ENCODE assay signal across 12 mouse cellular contexts in genomic region chr8:125725037-125725820, GRCm38 (mm10). TPM values are rescaled to one million over a fixed set of nuclear protein-coding genes. Genes with fewer than 3 reads are reported as not detected.
DNase-seq lines count a peak whose midpoint lies in the region; ATAC-seq and TF ChIP-seq lines count a peak whose summit lies in the region.
"Had no signal": no experiment of that assay in that cellular context is flagged by ENCODE, and none has a peak within 500 bp of the region (broad histone marks: within the 10 kb centered on the region; RNA-seq: fewer than 3 reads in every experiment).

No protein-coding gene starts in this region.

- H3K4me3 ChIP-seq in liver, embryonic 16.5 days (ENCODE audit: low read depth, low read length) = no peak overlapping the region
- no peak overlapping the region for H3K4me3 ChIP-seq in thymus, adult 2 months (ENCODE audit: control insufficient read depth, insufficient read depth, low read length)
- H3K4me3 ChIP-seq in kidney, adult 2 months (ENCODE audit: insufficient read depth, low read depth, low read length) = no peak overlapping the region
- H3K4me3 ChIP-seq in hindbrain, embryonic 11.5 days (ENCODE audit: low read depth, low read length) = no peak overlapping the region
- H3K4me3 ChIP-seq: heart, adult 2 months; midbrain, embryonic 10.5 days had no signal

- H3K4me2 ChIP-seq in liver, embryonic 16.5 days (ENCODE audit: low read depth, low read length) = no peak overlapping the region
- H3K4me2 ChIP-seq in hindbrain, embryonic 11.5 days (replicated peaks; ENCODE audit: low read depth, low read length) = no peak overlapping the region

- DNase-seq in layer of hippocampus, adult 9-11 months = peak; percentile 29
- no peak for DNase-seq in layer of hippocampus, adult 9-10 months (ENCODE audit: low spot score)
- peak; percentile 23 for DNase-seq in R1 (ENCODE audit: low read depth, low spot score)
- DNase-seq in thymus, adult 2 months = peak; percentile 43
- no peak for DNase-seq in kidney, adult 2 months
- DNase-seq in cerebellum, postnatal 36 days = no peak
- no peak for DNase-seq in hindbrain, embryonic 11.5 days (ENCODE audit: low spot score)
- DNase-seq: kidney, adult 18-20 months had no signal

- 28% methylated on average over 6 of the region's 6 CpGs for WGBS in liver, embryonic 16.5 days (ENCODE audit: insufficient replicate concordance)
- WGBS in thymus, adult 2 months = 9% methylated on average over 6 of the region's 6 CpGs
- 77% methylated on average over 6 of the region's 6 CpGs for WGBS in kidney, adult 2 months
- WGBS in hindbrain, embryonic 11.5 days = 85% methylated on average over 6 of the region's 6 CpGs

- no peaks in the 10 kb centered on the region for H3K36me3 ChIP-seq in liver, embryonic 16.5 days (ENCODE audit: control insufficient read depth, insufficient read depth)
- H3K36me3 ChIP-seq in thymus, adult 2 months (ENCODE audit: control insufficient read depth, insufficient read depth, low read length) = no peaks in the 10 kb centered on the region
- H3K36me3 ChIP-seq in kidney, adult 2 months (ENCODE audit: control insufficient read depth, insufficient read depth, low read length) = no peaks in the 10 kb centered on the region
- no peaks in the 10 kb centered on the region for H3K36me3 ChIP-seq in hindbrain, embryonic 11.5 days (ENCODE audit: control insufficient read depth, insufficient read depth, low read length)
- H3K36me3 ChIP-seq: G1E; midbrain, embryonic 10.5 days had no signal

- H3K4me1 ChIP-seq in liver, embryonic 16.5 days (ENCODE audit: control insufficient read depth, low read depth, low read length) = peaks cover 5% of the 10 kb centered on the region; the same call in 1 of the 2 replicates
- peaks cover 16% of the 10 kb centered on the region for H3K4me1 ChIP-seq in thymus, adult 2 months (replicated peaks; ENCODE audit: control insufficient read depth, insufficient read depth, low read length)
- no peaks in the 10 kb centered on the region for H3K4me1 ChIP-seq in kidney, adult 2 months (ENCODE audit: control insufficient read depth, insufficient read depth, low read length)
- no peaks in the 10 kb centered on the region for H3K4me1 ChIP-seq in hindbrain, embryonic 11.5 days (replicated peaks; ENCODE audit: control insufficient read depth, insufficient read depth, low read length)

- ATAC-seq in liver, embryonic 16.5 days (ENCODE audit: low read depth) = peak; percentile 47
- ATAC-seq in hindbrain, embryonic 11.5 days (ENCODE audit: low FRiP score) = no peak

- TF ChIP-seq CTCF in thymus, adult 2 months (IDR thresholded peaks at IDR 0.05; ENCODE audit: borderline replicate concordance, control insufficient read depth, extremely low read depth, insufficient read depth, low read length, poor library complexity) = no peak
- no peak for TF ChIP-seq CTCF in kidney, adult 2 months (conservative IDR thresholded peaks at IDR 0.05; ENCODE audit: insufficient read depth, insufficient read length, low read depth, low read length)

- TF ChIP-seq POLR2A in thymus, adult 2 months (IDR thresholded peaks at IDR 0.05; ENCODE audit: control insufficient read depth, extremely low read depth, insufficient read depth, low read length, poor library complexity) = no peak
- TF ChIP-seq POLR2A in kidney, adult 2 months (IDR thresholded peaks at IDR 0.05; ENCODE audit: low read depth, low read length) = no peak

- H3K27ac ChIP-seq in liver, embryonic 16.5 days (ENCODE audit: low read length) = peak overlapping the region; percentile 69
- peak overlapping the region; percentile 73 for H3K27ac ChIP-seq in thymus, adult 2 months (ENCODE audit: control insufficient read depth, insufficient read depth, low read length)
- H3K27ac ChIP-seq in kidney, adult 2 months (ENCODE audit: insufficient read depth, low read depth, low read length) = no peak overlapping the region
- no peak overlapping the region for H3K27ac ChIP-seq in hindbrain, embryonic 11.5 days (ENCODE audit: low read depth, low read length)
- H3K27ac ChIP-seq: heart, adult 2 months had no signal

- no peak overlapping the region for H3K9ac ChIP-seq in liver, embryonic 16.5 days (ENCODE audit: low read depth, low read length)
- no peak overlapping the region for H3K9ac ChIP-seq in hindbrain, embryonic 11.5 days (ENCODE audit: low read depth, low read length)

- H3K9me3 ChIP-seq in liver, embryonic 16.5 days (replicated peaks; ENCODE audit: control insufficient read depth, low read length) = no peaks in the 10 kb centered on the region
- no peaks in the 10 kb centered on the region for H3K9me3 ChIP-seq in hindbrain, embryonic 11.5 days (ENCODE audit: control insufficient read depth, low read length)
- H3K9me3 ChIP-seq: midbrain, embryonic 10.5 days had no signal

- no peaks in the 10 kb centered on the region for H3K27me3 ChIP-seq in liver, embryonic 16.5 days (ENCODE audit: control insufficient read depth, insufficient read depth, low read depth, low read length)
- H3K27me3 ChIP-seq in thymus, adult 2 months (ENCODE audit: control insufficient read depth, insufficient read depth, low read length) = no peaks in the 10 kb centered on the region
- no peaks in the 10 kb centered on the region for H3K27me3 ChIP-seq in kidney, adult 2 months (replicated peaks; ENCODE audit: control insufficient read depth, insufficient read depth, low read length)
- no peaks in the 10 kb centered on the region for H3K27me3 ChIP-seq in hindbrain, embryonic 11.5 days (ENCODE audit: control insufficient read depth, insufficient read depth, low read length)

RNA-seq across cellular contexts. Expression of gene Ntpcr, which starts 4.5 kb away (rescaled TPM):
- polyA plus RNA-seq in liver, embryonic 16.5 days (2015; fragmentation: Nextera tagmentation; extraction: Ambion mirVana) = 11.0 and 12.2 TPM in 2 replicates
- polyA plus RNA-seq in thymus, adult 2 months (2012; rRNA removed) = 23.1 and 27.4 TPM in 2 replicates
- polyA plus RNA-seq in kidney, adult 2 months (2012; rRNA removed) = 23.4 and 27.6 TPM in 2 replicates
- polyA plus RNA-seq in hindbrain, embryonic 11.5 days (2014; fragmentation: Nextera tagmentation; extraction: Ambion mirVana) = 21.1 and 21.5 TPM in 2 replicates
- polyA plus RNA-seq: G1E had no signal

RNA-seq across cellular contexts. Expression of gene Map10, which starts 55.6 kb away (rescaled TPM):
- polyA plus RNA-seq in liver, embryonic 16.5 days (2015; fragmentation: Nextera tagmentation; extraction: Ambion mirVana) = 0.63 and 0.78 TPM in 2 replicates
- polyA plus RNA-seq in thymus, adult 2 months (2012; rRNA removed) = 1.5 and 2.5 TPM in 2 replicates
- 1.8 and 2.7 TPM in 2 replicates for polyA plus RNA-seq in kidney, adult 2 months (2012; rRNA removed)
- polyA plus RNA-seq in hindbrain, embryonic 11.5 days (2014; fragmentation: Nextera tagmentation; extraction: Ambion mirVana) = 7.7 and 9.7 TPM in 2 replicates
- polyA plus RNA-seq: G1E had no signal

Comparison
In these comparisons a context has a peak if more than half of its experiments do, and no peak if none do; other contexts are left out.
1. DNase-seq: peak in layer of hippocampus, adult 9-11 months (single experiment), R1 (single experiment) and thymus, adult 2 months (single experiment); none in layer of hippocampus, adult 9-10 months (single experiment), kidney, adult 2 months (single experiment), cerebellum, postnatal 36 days (0 of 2) and hindbrain, embryonic 11.5 days (single experiment).
2. H3K27ac ChIP-seq: peak in liver, embryonic 16.5 days (single experiment) and thymus, adult 2 months (single experiment); none in kidney, adult 2 months (single experiment) and hindbrain, embryonic 11.5 days (single experiment).